Mouse (Mus musculus) layer of hippocampus, adult 18-20 months (tissue): ENCODE results near the gene Gm47791. TPM values are rescaled to one million over a fixed set of nuclear protein-coding genes. Genes with fewer than 3 reads are reported as not detected.

Source experiments
- DNase-seq, 2 experiments: peaks; one replicate each; pipeline ENCODE4 v3.0.0; 2022; ENCODE audit warnings: low spot score in 2 of 2
- total RNA-seq, 2 experiments: library from RNA; stranded (reverse); gene quantifications; 2 replicates each; pipeline ENCODE4 v1.2.3; 2021

The Gm47791 gene
- total RNA-seq, 2 experiments from 2014 or later = not detected

GRCm38 (mm10) chr1:82725026-82725874, 45.8 kb downstream of the Gm47791 start:
- DNase-seq = no peak

- peak; percentile 89 to 96 for DNase-seq
These were observed 46.6 kb downstream of the Gm47791 start, which contains the start of gene Mff for GRCm38 (mm10) chr1:82724339-82725025. TSS of gene Mff (plus strand) at chr1:82724890.

Other genes with a start within 250 kb of the Gm47791 start
- 1 to 10 TPM in 1 of 2 experiments, under 1 TPM in 1; 0.52 to 1.0 TPM for gene Col4a4, start 184.4 kb downstream of the Gm47791 start, total RNA-seq
- under 1 TPM; 0.22 to 0.30 TPM for gene Col4a3, start 184.3 kb downstream of the Gm47791 start, total RNA-seq
- gene Mff, start 46.4 kb downstream of the Gm47791 start, total RNA-seq = 100 to 1,000 TPM; 228 to 243 TPM
- not detected for gene Tm4sf20, start 2.8 kb downstream of the Gm47791 start, total RNA-seq
- 10 to 100 TPM; 69.3 to 74.0 TPM for gene Agfg1, start 68.2 kb upstream of the Gm47791 start, total RNA-seq
- under 1 TPM; 0.42 to 0.71 TPM for gene A030005L19Rik, start 142.1 kb upstream of the Gm47791 start, total RNA-seq
- gene A030014E15Rik, start 153.7 kb upstream of the Gm47791 start, total RNA-seq = not detected
- gene Gm6217, start 160.2 kb upstream of the Gm47791 start, total RNA-seq = not detected
- gene A030003K21Rik, start 172.1 kb upstream of the Gm47791 start, total RNA-seq = not detected
- gene Gm7544, start 184.8 kb upstream of the Gm47791 start, total RNA-seq = not detected
- not detected for gene Gm47955, start 189.0 kb upstream of the Gm47791 start, total RNA-seq
- gene Gm47959, start 229.3 kb upstream of the Gm47791 start, total RNA-seq = not detected